Mouse (Mus musculus): ENCODE data around the gene Fst.
A peak's percentile ranks its signal among the peaks of the same experiment; 100 is the strongest.

Gene Fst

DNA sequence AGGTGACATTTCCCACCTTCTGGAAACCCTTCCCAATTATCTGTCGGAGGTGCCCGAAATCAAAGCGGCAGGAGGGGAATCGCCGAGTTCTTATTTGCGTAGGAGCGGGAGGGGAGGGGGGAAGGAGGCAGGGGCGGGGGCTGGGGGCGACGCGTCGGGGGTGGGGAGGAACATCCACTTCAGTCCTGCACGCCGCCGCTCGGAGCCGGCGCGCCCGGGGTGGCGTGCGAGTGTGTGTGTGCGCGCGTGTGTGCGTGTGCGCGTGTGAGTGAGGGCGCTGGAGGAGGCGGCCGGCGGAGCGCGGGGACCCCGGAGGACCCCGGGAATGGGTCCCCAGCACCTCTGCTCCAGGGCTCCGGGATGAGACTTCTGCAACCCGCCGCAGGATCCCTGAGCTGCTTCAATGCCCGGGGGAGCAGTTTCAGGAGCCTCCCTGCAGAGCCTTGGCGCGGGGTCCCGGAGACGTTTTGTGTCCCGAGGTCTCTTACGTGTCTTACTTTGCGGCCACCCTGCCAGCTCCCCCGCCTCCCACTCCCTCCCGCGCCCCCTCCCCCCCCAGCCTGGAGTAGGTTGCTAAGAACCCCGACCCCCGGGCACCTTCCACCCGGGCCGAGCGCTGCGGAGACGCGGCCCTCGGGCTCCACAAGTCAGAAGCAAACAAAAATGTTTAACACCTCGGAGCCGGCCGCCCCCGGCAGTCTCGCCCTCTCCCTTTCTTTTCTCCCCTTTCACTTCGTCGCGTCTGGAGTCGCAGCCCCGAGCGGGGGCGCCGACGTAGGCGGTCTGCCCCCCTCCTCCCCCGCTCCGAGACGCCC lies at the start of gene Fst:
Fst (minus strand) TSS at position 66 of the 815 bp plus-strand sequence.
- ATAC-seq (ENCODE audit: low TSS enrichment) = no peak

DNA sequence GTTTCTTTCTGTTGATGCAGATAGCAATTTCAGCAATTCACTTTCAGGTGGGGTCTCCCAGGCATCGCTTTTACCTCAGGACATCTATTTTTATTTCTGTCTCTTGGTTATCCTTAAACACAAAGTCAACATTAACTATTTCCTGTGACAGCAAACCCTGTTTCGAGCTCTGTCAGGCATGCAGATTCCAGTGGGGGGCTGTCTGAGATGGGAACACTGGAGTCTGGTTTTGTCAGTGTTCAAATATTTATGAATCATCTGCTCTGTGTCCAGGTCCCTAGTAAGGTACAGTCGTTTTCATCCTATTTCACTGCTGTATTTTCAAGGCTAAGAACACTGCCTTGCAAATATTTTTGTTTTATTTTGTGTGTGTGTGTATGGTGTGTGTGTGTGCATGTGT lies 35.1 kb upstream of the Fst start:
- ATAC-seq (ENCODE audit: low TSS enrichment) = no peak

GRCm38 (mm10) chr13:114488178-114488577 lies 29.4 kb upstream of the Fst start:
- ATAC-seq (ENCODE audit: low TSS enrichment) = no peak

GRCm38 (mm10) chr13:114478329-114478728 lies 19.6 kb upstream of the Fst start:
- no peak for ATAC-seq (ENCODE audit: low TSS enrichment)

DNA sequence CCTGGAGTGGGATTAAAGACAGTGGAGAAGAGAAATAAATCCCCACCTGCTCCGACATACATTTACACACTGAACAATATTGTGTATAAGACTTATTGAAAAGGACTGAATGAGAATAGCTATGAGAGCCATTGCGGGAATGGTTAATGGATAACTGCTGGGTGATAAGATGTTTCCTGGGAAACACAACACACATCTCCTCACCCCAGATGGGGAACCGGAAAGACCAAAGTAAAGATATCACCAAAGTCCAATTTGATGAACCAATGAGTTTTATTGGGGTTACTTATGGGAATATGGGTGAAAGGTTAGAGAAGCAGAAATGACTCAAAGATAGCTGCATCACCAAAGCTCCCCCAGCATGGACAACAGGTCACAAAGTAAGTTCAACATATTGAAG lies 11.2 kb upstream of the Fst start:
- no peak for ATAC-seq (ENCODE audit: low TSS enrichment)

GRCm38 (mm10) chr13:114466269-114466919 lies 7.6 kb upstream of the Fst start:
- ATAC-seq (ENCODE audit: low TSS enrichment) = no peak

DNA sequence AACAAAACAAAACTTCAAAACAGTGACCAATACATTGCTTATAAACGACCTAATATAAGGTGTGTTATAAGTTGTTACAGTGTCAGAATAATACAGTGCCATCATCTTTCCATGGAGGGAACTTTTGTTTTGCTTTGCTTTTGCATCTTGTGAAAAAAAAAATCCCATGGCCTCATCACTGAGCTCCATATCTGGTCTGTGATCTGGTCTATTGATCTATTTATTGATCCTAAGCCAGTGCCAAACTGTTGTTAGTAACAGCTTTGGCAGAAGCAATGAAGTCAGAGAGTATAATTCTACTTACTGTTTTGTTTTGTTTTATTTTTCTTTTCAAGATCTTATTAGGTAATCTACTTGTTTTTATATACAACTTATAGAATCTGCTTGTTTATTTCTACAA lies 6.6 kb upstream of the Fst start:
- no peak for ATAC-seq (ENCODE audit: low TSS enrichment)

DNA sequence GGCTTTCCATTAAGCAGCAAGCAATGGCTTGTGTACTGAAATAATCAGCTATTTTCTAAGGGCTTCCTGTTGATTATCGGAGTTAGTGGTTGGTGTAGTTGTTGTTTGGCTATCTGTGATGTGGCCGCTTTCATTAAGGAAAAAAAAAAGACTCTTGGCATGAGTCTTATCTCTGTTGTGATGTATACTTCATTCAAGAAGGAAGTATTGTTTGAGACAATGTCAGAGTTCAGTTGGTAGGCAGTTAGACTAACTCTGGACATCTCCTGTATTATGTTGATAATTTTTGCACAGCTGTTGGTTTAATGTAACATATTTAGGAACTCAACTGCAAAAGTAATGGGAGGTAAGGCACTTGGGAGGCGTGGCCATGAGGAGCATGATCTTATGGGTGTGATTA lies 6.1 kb upstream of the Fst start:
- ATAC-seq (ENCODE audit: low TSS enrichment) = no peak

- ATAC-seq (ENCODE audit: low TSS enrichment) = no peak
Measured at GRCm38 (mm10) chr13:114462548-114463408, 4.0 kb upstream of the Fst start.

DNA sequence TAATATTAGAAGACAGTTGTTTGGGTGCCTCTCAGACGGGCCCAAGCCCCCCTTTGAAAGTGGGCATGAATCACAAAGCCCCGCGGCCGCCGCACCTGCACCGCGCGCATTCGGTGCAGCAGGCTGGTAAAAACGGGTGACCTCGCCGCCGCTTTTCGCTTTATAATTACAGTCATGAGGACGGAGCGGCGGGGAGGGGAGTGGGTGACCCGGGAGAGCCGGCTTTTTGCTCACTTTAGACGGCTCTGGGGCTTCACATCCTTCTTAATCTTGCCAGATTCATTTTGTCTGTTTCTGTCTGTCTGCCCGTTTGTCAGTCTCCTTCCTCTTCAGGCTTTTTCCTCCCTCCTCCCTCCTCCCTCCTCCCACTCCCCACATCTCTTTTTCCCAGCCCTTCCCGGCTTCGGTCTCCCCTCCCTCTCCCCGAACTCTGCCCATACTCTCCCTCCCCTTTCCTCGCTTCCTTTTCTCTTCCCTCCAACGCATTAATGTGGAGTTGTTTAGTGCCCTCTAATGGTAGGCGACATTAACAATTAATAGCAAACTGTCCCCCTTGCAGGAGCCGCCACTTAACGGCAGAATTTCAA lies 1.6 kb upstream of the Fst start:
- ATAC-seq (ENCODE audit: low TSS enrichment) = no peak

DNA sequence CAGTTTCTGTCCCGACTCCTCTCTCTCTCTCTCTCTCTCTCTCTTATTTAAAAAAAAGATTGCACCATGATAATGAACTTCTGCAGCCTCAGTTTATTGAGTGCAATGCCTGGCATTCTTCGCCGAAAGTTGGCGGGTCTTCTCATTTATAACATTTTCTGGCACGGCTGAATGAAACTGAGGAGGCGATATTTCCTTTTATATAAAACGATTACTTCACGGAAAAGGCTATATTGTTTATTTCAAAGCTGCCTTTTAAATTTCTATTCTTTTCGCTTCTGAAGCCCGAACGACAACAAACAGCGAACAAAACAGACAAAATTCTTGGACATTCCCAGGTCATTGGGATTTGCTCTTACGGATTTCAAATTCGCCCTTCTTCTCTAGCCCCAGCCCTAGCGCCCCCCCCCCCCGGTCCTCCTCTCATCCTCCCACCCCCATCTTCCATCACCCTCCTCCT lies 980 bp upstream of the Fst start:
- no peak for ATAC-seq (ENCODE audit: low TSS enrichment)

DNA sequence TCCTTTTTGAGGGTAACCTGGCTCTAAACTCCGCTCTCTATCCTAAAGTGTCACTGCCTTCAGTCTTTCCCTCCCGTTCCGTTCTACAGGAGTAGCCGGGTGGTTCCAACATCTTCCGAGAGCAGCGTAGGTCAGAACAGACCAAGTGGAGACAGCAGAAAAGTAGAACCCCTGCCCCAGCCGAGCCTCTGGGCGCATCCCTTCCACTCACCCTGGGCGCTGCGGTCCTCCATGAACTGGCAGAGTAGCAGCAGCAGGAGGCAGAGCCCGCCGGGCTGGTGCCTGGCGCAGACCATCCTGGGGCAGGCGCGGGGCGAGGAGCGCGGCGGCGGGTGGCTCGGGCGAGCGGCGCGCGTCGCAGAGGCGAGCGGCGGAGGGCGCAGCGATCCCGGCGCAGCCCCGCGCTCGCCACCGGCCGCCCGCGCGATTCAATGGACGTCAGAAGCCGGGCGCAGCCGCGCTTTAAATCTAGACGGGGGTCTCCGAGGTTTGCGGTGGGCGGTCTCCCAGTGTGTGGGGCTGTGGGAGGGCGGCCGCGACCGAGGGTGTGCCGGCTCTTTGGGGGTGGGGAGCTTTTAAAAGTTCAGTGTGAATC lies 363 bp downstream of the Fst start:
- ATAC-seq (ENCODE audit: low TSS enrichment) = peak; percentile 60; the same call in 1 of the 2 replicates

DNA sequence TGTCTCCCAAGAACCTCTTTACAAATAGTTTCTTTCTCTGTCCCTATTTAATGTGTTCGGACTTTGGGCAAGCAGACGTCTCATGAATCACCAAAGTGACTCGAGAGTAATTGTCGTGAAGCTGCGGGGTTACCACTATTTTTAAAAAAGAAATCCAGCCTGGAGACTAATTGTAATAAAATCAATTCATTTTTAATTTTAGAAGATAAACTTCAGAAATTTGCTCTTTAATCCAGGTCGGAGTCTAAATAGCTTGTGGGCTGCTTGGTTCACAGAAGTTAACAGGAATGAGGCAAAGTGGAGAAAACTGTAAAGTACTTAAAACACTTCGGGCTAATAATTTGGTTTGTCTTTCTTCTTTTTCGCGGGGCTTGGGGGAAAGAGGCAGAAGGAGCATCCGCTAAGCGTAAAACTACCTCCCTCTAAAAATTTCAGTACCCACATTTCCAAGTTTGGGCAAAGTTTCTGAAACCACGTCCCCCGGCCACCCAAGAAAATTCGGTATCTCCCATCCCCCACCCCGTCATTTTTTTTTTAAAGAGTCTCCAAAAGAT lies 1.1 kb downstream of the Fst start:
- ATAC-seq (ENCODE audit: low TSS enrichment) = no peak

- peak; percentile 11; the same call in 1 of the 2 replicates for ATAC-seq (ENCODE audit: low TSS enrichment)
Measured at GRCm38 (mm10) chr13:114456766-114457566, 1.8 kb downstream of the Fst start.

DNA sequence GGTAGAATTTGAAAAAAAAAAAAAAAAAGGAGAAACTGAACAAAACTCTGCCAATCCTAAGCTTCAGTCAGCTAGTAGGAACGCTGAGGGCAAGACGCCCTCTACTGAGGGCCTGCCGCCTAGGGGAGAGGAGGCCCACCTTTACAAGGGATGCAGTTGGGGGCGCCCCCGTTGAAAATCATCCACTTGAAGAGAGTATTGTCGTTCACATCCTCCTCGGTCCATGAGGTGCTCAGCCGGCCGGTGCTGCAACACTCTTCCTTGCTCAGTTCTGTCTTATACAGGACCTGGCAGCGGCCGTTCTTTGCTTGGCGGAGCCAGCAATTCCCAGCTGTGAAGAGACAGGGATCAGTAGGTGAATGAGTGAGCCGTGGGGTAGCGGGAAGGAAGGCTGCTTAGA lies 2.5 kb downstream of the Fst start:
- peak; percentile 61 for ATAC-seq (ENCODE audit: low TSS enrichment)

DNA sequence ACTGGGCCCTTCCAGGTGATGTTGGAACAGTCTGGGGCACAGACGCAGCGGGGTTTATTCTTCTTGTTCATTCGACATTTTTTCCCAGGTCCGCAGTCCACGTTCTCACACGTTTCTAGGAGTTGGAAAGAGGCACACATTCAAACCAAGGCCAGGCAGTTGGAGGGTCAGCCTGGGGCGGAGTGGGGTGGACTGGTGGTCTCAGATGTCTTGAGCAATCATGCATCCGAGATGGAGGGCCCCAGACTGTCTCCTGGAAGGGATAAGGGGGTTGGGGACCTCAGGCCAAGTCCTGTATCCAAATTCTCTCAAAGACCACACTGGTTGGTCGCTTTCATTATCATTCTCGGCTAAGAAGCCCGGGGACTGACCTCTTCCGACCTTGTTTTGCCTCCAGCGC lies 3.0 kb downstream of the Fst start:
- no peak for ATAC-seq (ENCODE audit: low TSS enrichment)

DNA sequence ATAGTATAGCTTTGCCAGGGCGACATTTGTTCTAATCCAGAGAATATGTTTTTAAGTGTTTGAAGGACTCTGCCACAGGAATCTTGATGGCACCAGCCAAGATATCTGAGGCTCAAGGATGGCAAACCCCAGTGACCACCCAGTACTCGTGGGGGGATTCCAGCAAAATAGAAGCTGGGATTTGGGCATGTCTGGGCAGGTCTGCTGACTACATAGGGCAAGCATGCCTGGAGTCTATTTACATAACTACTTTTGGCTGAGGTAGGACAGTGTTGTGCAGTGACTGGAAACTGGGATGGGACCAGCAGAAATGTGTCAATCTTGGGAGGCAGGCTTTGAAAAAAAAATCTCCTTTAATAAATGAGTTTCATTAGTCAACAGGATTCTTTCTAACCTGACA lies 11.5 kb downstream of the Fst start:
- ATAC-seq (ENCODE audit: low TSS enrichment) = no peak

DNA sequence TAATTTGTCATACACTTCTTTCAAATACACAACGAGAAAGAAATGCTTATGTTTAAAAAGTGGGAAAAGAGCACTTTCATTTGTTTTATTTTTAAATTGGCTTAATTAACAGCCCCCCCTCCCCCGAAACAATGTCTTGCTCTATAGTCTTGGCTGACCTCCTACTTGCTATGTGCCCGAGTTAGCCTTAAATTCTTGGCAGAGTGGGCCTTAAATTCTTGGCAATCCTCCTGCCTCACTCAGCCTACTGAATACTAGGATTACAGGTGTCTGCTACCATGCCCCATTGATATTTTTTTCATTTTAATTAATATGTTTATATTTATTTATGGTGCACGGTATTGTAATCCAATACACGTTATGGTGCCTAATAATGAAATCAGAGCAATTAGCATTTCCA lies 26.3 kb downstream of the Fst start:
- no peak for ATAC-seq (ENCODE audit: low TSS enrichment)

DNA sequence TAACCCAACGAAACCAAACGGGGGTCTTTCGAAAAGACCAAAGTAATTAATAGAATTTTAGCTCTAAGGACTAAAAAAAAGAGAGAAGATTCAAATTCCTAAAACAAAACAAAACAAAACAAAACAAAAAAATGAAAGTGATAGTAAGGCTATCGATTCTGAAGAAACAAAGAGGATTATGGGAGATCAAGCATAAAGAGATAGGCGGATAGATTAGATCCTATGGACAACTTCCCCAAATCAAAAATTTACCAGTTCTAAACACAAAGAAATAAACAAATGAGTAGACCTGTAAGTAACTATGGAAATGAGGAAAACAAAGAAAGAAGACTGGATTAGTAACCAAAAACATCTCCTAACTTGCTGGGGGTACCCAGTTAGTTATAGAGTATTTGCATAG lies 33.5 kb downstream of the Fst start:
- ATAC-seq (ENCODE audit: low TSS enrichment) = no peak

DNA sequence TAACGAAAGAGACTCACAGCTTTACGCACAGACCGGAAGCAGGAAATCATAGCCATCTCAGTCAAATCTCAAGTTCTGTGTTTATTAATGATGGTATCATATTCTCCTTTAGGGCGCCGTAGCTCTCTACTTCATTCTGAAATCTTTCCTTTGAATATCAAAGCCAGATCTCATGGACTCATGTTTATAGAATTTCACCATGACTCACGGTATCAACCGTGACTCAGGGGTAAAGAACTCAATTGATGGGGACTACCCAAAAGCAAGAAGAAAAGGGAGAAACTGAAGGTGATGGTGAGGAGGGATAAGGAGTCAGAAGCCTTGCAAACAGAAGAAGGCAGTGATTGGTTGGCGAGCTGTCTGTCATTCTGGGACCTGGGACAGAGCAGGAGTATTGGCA lies 38.5 kb downstream of the Fst start:
- no peak for ATAC-seq (ENCODE audit: low TSS enrichment)
